Mouse (Mus musculus): ENCODE measurements around the gene Lrrc74a.

GRCm38 (mm10) chr12:86790849-86791127 lies 56.6 kb downstream of the Lrrc74a start:
- no peak for TF ChIP-seq CTCF (IDR thresholded peaks at IDR 0.05; ENCODE audit: low read depth)
- no peak for TF ChIP-seq EP300 (IDR thresholded peaks at IDR 0.05; ENCODE audit: low read depth)
